Mouse (Mus musculus) embryo, embryonic 9.5 days (tissue): ENCODE data around the gene Memo1.
"Not testable (repeated sequence)": the region's sequence is repeated elsewhere in the genome, so short reads cannot be mapped to it uniquely, and the experiment has no call there.

Experiments
- DNase-seq: peaks from one replicate; pipeline ENCODE4 v3.0.0-alpha.2; 2017; ENCODE audit errors: extremely low spot score

Gene Memo1

GRCm38 (mm10) chr17:74264333-74265155 is 30.8 kb downstream of the Memo1 start:
- DNase-seq: peak; percentile 24

- DNase-seq: no peak
Observed at GRCm38 (mm10) chr17:74262415-74262814, 32.9 kb downstream of the Memo1 start.

DNA sequence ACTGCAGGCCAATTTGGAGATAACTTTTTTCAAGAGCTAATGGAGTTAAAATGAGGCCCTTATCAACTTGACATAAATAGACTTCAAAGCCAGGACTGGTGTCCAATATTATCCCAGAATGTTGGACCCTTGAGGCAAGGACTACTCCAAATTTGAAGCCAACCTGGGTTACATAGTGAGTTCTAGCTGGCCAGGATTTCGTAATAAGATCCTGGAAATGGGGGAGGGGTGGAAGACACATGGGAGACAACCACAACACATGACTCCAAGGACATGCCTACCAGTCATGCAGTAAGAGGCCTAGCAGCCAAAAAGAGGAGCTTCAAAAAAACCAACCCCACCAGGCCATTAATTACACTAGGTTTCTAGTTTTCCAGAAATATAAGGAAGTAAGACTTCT is 50.0 kb downstream of the Memo1 start:
- DNase-seq: peak; percentile 18

GRCm38 (mm10) chr17:74242788-74243187 is 52.5 kb downstream of the Memo1 start:
- no peak for DNase-seq

DNA sequence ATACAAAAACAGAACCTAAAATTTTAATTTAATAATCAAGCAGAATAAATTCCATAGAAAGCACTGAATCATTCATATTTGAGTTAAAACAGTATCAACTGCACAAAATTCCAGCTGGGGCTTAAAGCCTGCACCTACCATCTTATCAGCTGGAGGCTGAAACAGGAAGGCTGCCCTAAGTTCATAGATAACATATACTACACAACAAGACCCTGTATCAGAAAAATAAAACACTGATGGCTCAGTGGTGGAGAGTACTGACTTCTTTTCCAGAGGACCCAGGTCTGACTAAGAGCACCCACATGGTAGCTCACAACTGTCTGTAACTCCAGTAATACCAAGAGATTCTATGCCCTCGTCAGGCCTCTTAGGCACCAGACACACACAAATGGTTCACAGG is 55.0 kb downstream of the Memo1 start:
- no peak for DNase-seq

GRCm38 (mm10) chr17:74228131-74228759 is 67.1 kb downstream of the Memo1 start:
- DNase-seq: no peak

DNA sequence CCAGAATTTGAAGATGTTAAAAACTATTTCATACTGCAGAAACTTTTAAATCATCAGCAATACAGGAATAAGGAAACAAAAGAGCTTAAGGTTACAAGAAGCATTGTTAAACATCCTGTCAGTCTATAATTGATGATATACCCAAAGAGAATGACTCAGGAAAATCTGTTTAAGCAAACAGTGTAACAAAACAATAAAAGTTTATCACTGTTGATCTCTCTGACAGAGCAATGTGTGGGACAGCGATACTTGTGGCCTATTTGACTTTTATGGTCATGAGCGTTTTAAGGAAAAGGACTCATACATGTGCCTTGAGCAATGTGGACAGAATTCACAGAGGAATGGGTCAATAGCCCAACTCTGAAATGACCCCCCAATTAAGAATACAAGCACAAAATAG is 78.0 kb downstream of the Memo1 start:
- no peak for DNase-seq

DNA sequence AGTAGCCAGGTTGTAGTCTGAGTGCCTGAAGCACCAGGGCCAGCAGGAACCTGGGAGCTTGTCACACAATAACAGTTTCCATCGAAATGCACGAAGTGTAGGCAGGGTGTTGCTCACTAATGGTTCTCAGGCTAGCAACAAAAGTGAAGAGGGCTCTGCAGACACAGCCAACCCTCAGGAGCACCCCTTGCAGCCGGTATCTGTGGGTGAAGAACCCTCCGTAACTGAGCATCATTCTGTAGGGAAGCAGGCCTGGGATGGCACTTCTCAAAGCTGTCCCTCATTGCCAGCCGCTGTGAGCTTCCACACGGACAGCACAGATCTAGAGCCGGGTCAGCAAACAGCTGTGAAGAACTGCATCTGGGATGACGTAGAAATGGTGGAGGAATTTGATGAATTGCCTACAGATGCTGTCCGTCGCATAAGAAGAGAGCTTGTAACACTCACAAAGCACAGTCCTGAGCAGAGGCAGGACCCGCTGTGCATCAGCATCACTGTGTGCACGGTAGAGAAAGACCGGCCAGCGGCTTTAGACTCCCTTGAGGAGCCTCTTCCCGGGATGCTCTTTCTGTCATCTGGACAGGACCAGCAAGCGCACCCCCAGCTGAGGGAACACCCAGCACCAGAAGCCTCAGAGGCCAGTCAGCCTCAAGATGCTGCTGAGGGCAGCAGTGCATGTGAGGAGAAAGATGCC is 82.3 kb downstream of the Memo1 start:
- not testable (repeated sequence) for DNase-seq

DNA sequence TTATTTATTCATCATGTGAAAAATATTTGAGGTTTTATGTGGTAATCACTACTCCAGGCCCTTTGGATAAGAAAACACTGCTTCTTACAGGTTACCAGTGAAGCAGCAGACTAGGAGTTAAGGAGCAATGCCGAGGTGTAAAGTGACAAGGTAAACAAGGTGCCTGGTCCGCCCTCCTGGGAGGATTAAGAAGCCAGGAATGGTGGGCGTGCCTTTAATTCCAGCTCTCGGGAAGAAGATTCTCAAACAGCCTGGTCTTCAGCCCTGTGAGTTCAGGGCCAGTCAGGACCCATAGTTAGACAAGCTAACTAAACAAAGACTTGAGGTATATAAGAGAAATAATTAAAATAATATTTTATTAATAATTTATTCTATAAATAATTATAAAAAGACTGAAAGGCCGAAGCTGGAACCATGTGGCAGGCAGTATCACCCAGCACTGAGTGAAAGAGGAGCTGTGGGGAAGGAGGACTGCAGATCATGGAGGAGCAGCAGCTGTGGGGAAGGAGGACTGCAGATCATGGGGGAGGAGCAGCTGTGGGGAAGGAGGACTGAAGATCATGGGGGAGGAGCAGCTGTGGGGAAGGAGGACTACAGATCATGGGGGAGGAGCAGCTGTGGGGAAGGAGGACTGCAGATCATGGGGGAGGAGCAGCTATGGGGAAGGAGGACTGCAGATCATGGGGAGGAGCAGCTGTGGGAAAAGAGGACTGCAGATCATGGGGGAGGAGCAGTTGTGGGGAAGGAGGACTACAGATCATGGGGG is 86.0 kb downstream of the Memo1 start:
- DNase-seq: no peak

DNA sequence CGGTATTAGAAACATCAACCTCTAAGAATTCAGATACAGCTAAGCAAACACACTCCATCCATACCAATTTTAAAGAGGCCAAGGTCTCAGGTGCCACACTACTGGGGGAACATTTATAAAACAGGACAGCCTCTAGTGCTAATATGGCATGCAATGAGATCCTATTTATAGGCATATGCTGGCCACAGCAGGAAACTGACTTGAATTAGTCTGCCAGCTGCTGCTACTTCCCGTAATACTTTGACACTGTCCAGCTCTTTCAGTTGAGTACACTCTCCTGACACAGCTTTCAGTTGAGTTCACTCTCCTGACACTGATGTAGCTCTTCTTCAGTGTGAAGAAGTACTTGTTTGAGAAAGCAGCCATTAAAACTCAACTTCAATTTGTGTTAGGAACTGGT is 99.4 kb downstream of the Memo1 start:
- no peak for DNase-seq

GRCm38 (mm10) chr17:74194755-74195154 is 100.6 kb downstream of the Memo1 start:
- DNase-seq: no peak

DNA sequence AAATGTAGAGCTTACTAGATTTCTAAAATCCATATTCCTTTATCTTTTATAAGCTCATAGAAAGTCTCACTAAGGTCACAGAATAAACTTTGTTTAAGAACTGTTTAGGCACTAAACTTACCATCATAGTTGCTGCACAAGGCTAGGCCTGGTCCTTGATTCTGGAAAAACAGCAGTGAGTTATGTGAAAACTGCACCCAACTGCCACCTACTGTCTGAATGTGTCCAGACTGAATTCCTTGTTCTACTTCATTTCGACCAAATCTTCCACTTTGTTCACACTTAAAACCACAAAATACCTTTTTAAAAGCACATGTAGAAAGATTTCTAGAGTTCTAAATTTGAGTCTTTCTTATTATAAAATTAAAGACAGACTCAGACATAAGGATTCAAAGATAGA is 101.9 kb downstream of the Memo1 start:
- no peak for DNase-seq

DNA sequence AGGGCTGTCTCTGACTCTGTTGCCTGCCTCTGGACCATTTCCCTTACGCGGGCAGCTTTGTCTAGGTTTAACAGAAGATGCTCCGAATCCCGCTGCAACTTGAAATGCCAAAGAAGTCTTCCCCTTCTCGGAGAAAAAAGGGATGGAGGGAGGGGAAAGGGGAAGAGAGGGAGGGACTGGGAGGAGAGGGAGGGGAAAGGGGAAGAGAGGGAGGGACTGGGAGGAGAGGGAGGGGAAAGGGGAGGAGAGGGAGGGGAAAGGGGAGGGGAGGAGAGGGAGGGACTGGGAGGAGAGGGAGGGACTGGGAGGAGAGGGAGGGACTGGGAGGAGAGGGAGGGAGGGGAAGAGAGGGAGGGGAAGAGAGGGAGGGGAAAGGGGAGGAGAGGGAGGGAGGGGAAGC is 103.9 kb downstream of the Memo1 start:
- no peak for DNase-seq

DNA sequence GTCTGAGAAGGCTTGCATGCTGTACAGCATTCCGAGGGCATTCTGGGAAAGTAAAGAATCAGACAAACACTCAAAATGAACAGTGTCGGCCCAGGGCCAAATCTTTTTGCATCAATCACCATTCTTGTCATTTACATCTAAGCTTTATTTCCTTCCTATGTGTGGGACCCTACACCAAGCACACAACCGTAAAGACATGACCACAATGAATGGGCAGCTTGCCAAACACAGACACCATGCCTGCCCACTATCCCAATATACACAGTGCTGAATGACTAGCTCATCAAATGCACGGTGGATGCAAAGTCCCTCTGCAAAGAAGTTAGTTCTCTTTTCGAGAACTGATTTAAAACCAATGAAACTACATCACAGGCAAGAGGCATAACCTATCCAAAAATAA is 109.1 kb downstream of the Memo1 start:
- DNase-seq: no peak

- DNase-seq: no peak
Observed at GRCm38 (mm10) chr17:74184739-74185138, 110.6 kb downstream of the Memo1 start.

DNA sequence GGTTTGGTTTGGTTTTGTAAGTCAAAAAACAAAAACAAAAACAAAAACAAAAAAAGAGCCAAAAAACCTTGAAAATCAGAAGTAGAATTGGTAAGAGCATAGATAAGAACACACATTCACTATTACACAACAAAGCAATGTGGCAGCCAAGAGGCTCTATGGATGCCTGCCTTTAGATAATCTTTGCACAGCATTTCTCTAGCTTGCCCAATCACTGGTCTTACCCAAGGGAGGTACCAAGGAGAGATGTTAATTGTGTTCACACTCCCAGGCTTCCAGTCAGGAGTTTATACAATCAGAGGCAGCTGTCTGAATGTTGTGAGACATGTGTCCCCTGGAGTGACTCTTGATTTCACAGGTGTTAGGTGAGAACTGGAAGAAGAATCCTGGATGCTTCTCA is 114.4 kb downstream of the Memo1 start:
- no peak for DNase-seq

DNA sequence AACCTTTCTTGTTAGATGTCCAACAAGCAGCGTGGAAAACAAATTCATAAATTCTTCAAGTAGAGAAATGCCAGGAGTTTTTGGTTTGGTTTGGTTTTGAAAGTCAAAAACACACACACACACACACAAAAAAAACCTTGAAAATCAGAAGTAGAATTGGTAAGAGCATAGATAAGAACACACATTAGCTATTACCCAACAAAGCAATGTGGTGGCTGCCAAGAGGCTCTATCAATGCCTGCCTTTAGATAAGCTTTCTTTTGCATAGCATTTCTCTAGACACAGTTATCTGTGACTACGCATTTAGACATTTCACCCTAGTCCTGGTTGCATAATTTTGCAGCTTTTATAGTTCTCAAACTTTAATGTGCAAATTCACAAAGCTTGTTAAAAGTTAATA is 115.7 kb downstream of the Memo1 start:
- not testable (repeated sequence) for DNase-seq

- no peak for DNase-seq
Observed at GRCm38 (mm10) chr17:74173726-74174125, 121.6 kb downstream of the Memo1 start.

- DNase-seq: no peak
Observed at GRCm38 (mm10) chr17:74172834-74173233, 122.5 kb downstream of the Memo1 start.

DNA sequence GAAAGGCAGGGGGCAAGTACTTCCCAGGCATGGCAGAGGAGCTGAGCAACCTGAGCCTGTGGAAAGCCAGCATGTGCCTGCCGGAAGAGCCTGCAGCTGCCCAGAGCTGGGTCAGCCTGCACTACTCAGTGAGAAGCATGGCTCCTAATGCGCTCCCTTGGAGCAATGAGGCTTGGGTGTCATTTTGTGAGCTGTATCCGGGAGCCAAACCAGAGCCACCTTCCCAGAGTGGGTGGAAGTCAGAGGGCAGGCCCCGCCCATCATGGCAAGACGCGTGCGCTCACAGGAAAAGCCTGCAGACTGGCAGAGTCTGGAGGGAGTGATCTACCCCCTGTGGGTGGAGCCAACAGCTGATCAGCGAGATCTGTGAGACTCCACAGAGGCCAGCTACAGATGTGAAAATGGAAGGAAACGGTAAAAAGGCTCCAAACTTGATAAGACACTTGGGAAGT is 135.9 kb downstream of the Memo1 start:
- DNase-seq: peak; percentile 83

DNA sequence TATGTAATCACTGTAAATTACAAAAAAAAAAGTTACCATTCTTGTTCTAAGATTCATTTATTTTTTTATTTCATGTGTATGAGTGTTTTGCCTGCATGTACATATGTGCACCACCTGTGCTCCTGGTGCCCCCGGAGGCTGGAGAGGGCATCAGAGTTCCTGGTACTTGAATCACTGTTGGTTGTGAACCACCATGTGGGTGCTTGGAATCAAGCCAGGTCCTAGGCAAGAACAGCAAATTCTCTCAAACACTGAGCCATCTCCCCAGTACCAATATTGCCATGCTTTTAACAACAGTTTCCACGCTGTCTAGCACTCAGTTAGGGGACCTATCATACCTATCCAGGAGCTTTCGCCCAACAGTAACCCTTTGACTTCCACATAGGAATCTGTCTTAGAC is 137.2 kb downstream of the Memo1 start:
- DNase-seq: no peak
